Mouse (Mus musculus) adrenal gland (tissue): ENCODE data around the gene Mettl23.
"Not testable (repeated sequence)": the region's sequence is repeated elsewhere in the genome, so short reads cannot be mapped to it uniquely, and the experiment has no call there.

Experiments
- intact Hi-C: fragments of 180-260 bp; cut with DNase I; formaldehyde crosslinking; loops from one replicate; pipeline ENCODE4 v1.15.1; 2025

Gene Mettl23

DNA sequence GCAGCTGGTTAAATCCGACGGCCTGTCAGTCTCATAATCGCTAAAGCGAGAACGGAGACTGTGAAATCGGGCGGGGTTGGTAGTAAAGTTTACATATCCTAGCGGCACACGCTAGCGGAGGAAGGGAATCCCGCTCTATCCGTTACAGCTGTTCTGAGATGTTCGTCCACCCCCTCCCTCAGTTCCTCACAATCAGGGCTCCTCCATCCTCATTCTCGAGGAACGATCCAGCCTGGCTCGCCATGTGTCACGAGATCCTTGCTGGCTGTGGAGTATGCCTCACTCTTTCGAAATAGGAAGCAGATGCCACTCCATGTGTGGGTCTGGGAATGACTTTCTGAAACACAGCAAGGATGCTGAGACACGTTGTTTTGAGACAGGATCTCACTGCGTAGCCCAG is 30.9 kb downstream of the Mettl23 start:
- intact Hi-C loops, result no loop called here

- intact Hi-C loops, result no loop called here
Observed at GRCm38 (mm10) chr11:116878454-116878853, 35.4 kb downstream of the Mettl23 start.

- intact Hi-C loops, result no loop called here
Observed at GRCm38 (mm10) chr11:116880839-116881238, 37.8 kb downstream of the Mettl23 start.

DNA sequence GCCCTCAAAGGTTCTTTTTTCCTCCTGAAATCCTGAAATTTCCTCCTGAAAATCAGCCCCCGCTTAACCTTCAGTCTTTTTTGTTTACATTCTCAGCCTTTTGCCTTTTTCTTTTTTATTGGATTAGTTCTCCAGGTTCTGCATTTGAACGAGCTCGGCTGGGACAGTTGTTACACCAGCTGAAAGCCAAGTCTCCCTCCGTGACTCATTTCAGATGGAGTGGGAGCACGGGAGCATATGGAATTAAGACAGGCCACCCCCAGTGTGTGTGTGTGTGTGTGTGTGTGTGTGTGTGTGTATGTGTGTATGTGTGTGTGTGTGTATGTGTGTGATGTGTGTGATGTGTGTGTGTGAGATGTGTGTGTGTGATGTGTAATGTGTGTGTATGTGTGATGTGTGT is 38.4 kb downstream of the Mettl23 start:
- intact Hi-C loops, result no loop called here

DNA sequence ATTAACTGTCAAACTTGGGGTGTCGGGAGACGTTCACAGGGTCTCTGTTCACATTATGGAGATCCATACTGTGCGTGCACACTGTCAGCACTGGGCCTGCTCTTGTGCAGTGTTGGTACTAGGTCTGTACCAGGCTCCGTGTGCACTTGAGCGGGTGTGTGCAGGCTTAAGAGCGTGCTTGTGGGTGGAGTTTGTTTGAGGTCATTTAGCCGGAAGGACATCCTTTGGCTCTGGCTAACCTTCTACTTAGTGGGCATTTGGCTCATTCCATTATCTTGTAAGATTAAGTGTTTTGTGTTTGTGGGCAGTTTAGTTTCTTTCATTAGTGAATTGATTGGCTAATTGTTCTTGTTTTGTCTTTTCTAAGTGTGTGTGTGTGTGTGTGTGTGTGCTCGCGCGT is 39.4 kb downstream of the Mettl23 start:
- intact Hi-C loops, result no loop called here

DNA sequence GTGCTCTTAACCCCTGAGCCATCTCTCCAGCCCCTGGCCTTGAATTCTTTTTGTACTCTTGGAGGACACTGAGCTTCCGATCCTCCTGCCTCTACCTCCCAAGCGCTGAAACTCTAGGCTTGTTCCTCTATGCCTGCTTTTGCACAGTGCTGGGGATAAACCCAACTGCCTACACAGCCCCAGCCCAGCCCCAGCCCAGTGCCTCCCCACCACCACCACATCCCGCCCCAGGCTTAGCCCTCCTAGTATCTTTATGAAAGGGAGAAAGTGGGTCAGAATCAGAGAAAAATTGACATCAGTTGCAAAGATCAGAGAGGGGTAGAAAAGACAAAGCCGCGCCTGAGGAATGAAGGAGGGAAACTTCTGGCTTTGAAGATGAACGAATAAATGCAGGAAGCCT is 41.0 kb downstream of the Mettl23 start:
- intact Hi-C loops, result loop anchor here (2.0 kb wide), 1 partner anchor 173 kb away; no protein-coding TSS in a partner anchor

GRCm38 (mm10) chr11:116885275-116886151 is 42.4 kb downstream of the Mettl23 start:
- intact Hi-C loops, result loop anchor here (2.0 kb wide), 1 partner anchor 171 kb away; no protein-coding TSS in a partner anchor

DNA sequence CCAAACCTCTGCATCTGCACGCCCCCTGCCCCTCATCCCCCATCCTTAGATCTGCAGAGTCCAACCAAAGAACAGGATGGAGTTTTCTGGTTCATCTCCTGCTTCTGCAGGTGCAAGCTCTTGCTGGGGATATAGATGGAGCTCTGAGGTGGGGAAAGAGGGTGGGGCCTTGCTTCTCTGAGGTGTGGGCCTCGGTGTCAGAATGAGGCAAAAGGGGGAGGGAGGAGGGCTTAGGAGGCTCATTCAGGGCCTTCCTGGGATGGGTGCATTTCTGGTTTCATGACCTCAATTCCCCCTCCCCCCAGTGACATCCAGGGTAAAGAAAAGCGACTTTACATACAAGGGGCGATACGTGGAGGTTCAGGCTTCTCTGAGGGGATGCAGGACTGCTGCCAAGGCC is 44.1 kb downstream of the Mettl23 start:
- intact Hi-C loops, result no loop called here

GRCm38 (mm10) chr11:116893532-116894442 is 50.7 kb downstream of the Mettl23 start:
- intact Hi-C loops, result no loop called here

- intact Hi-C loops, result no loop called here
Observed at GRCm38 (mm10) chr11:116895402-116895801, 52.3 kb downstream of the Mettl23 start.

GRCm38 (mm10) chr11:116899247-116899646 is 56.2 kb downstream of the Mettl23 start:
- intact Hi-C loops, result no loop called here

- intact Hi-C loops, result not testable (repeated sequence)
Observed at GRCm38 (mm10) chr11:116902588-116902987, 59.5 kb downstream of the Mettl23 start.
